Mouse (Mus musculus) brain, embryonic 18.5 days (tissue): ENCODE results near the gene Pou6f2.

Source experiments
- DNase-seq: peaks from one replicate; pipeline ENCODE4 v3.0.0-alpha.2; 2012; ENCODE audit warnings: low read depth, low spot score

The Pou6f2 gene

GRCm38 (mm10) chr13:18397586-18397985, at the start of gene Pou6f2:
TSS of gene Pou6f2 (minus strand) at chr13:18397686.
- DNase-seq = no peak

- DNase-seq = no peak
These were observed 42.4 kb upstream of the Pou6f2 start for GRCm38 (mm10) chr13:18439858-18440257.

- no peak for DNase-seq
These were observed 9.8 kb downstream of the Pou6f2 start for GRCm38 (mm10) chr13:18387673-18388072.

- no peak for DNase-seq
These were observed 34.1 kb downstream of the Pou6f2 start for GRCm38 (mm10) chr13:18363373-18363772.

- DNase-seq = no peak
These were observed 52.7 kb downstream of the Pou6f2 start for GRCm38 (mm10) chr13:18344580-18345333.

- no peak for DNase-seq
These were observed 58.5 kb downstream of the Pou6f2 start for GRCm38 (mm10) chr13:18338910-18339501.

- DNase-seq = peak; percentile 26
These were observed 59.5 kb downstream of the Pou6f2 start for GRCm38 (mm10) chr13:18338022-18338421.

- no peak for DNase-seq
These were observed 63.5 kb downstream of the Pou6f2 start for GRCm38 (mm10) chr13:18334035-18334434.

GRCm38 (mm10) chr13:18332596-18332995, 64.9 kb downstream of the Pou6f2 start:
- DNase-seq = no peak

GRCm38 (mm10) chr13:18323980-18324678, 73.4 kb downstream of the Pou6f2 start:
- DNase-seq = no peak

GRCm38 (mm10) chr13:18323407-18323806, 74.1 kb downstream of the Pou6f2 start:
- no peak for DNase-seq

GRCm38 (mm10) chr13:18312613-18313012, 84.9 kb downstream of the Pou6f2 start:
- DNase-seq = no peak

GRCm38 (mm10) chr13:18309024-18309423, 88.5 kb downstream of the Pou6f2 start:
- no peak for DNase-seq

GRCm38 (mm10) chr13:18306506-18307145, 90.9 kb downstream of the Pou6f2 start:
- no peak for DNase-seq

- DNase-seq = no peak
These were observed 97.5 kb downstream of the Pou6f2 start for GRCm38 (mm10) chr13:18299966-18300365.

- no peak for DNase-seq
These were observed 104.0 kb downstream of the Pou6f2 start for GRCm38 (mm10) chr13:18293438-18293837.

- no peak for DNase-seq
These were observed 107.1 kb downstream of the Pou6f2 start for GRCm38 (mm10) chr13:18290253-18290914.

GRCm38 (mm10) chr13:18287536-18287935, 110.0 kb downstream of the Pou6f2 start:
- no peak for DNase-seq

GRCm38 (mm10) chr13:18282361-18282982, 115.0 kb downstream of the Pou6f2 start:
- DNase-seq = no peak

- DNase-seq = peak; percentile 50
These were observed 116.4 kb downstream of the Pou6f2 start for GRCm38 (mm10) chr13:18281084-18281483.

- no peak for DNase-seq
These were observed 144.4 kb downstream of the Pou6f2 start for GRCm38 (mm10) chr13:18253131-18253530.
